Mouse (Mus musculus) liver, embryonic 12.5 days (tissue): ENCODE measurements around the gene Sash3. TPM values are rescaled to one million over a fixed set of nuclear protein-coding genes. Genes with fewer than 3 reads are reported as not detected.
A peak's percentile ranks its signal among the peaks of the same experiment; 100 is the strongest.

Experiments
- ATAC-seq: fragments of 200-750 bp; cut with Nextera tagmentation; 2 replicates; pipeline ENCODE4 v1.8.0; 2017; ENCODE audit warnings: moderate number of reproducible peaks, mild to moderate bottlenecking, moderate library complexity
- H3K27ac ChIP-seq: fragments of 300-500 bp; sonication (generic); 2 replicates; pipeline ENCODE4 v1.5.1; 2016; ENCODE audit warnings: mild to moderate bottlenecking
- H3K27me3 ChIP-seq: fragments of 300-500 bp; sonication (generic); replicated peaks from 2 replicates; pipeline ENCODE4 v1.6.1; 2016; ENCODE audit warnings: mild to moderate bottlenecking, moderate library complexity
- H3K36me3 ChIP-seq: fragments of 300-500 bp; sonication (generic); 2 replicates; pipeline ENCODE4 v1.6.1; 2016; ENCODE audit warnings: mild to moderate bottlenecking, moderate library complexity
- H3K4me1 ChIP-seq: fragments of 300-500 bp; sonication (generic); 2 replicates; pipeline ENCODE4 v1.6.1; 2016
- H3K4me2 ChIP-seq: fragments of 300-500 bp; sonication (generic); 2 replicates; pipeline ENCODE4 v1.6.1; 2016; ENCODE audit warnings: mild to moderate bottlenecking, moderate library complexity
- H3K4me3 ChIP-seq: fragments of 300-500 bp; sonication (generic); 2 replicates; pipeline ENCODE4 v1.5.1; 2016; ENCODE audit warnings: mild to moderate bottlenecking, moderate library complexity
- H3K9ac ChIP-seq: fragments of 300-500 bp; sonication (generic); 2 replicates; pipeline ENCODE4 v1.6.1; 2016; ENCODE audit warnings: mild to moderate bottlenecking, moderate library complexity
- H3K9me3 ChIP-seq: fragments of 300-500 bp; sonication (generic); replicated peaks from 2 replicates; pipeline ENCODE4 v1.6.1; 2016; ENCODE audit warnings: mild to moderate bottlenecking, moderate library complexity
- WGBS: fragments of 180-500 bp; shearing (Covaris S2); methylation state at CpG from one replicate; pipeline ENCODE4 v1.1.7; 2016; ENCODE audit not compliant: insufficient replicate concordance; 5-methylcytosine and 5-hydroxymethylcytosine counted together
- polyA plus RNA-seq: library from polyadenylated mRNA; unstranded; fragments of >200 nt; fragmentation: Nextera tagmentation; extraction: Ambion mirVana; gene quantifications from 2 replicates; pipeline ENCODE4 v1.2.1, GENCODE M21; 2016

Gene Sash3
- polyA plus RNA-seq, 1 experiment from 2014 or later = 10.0 TPM

DNA sequence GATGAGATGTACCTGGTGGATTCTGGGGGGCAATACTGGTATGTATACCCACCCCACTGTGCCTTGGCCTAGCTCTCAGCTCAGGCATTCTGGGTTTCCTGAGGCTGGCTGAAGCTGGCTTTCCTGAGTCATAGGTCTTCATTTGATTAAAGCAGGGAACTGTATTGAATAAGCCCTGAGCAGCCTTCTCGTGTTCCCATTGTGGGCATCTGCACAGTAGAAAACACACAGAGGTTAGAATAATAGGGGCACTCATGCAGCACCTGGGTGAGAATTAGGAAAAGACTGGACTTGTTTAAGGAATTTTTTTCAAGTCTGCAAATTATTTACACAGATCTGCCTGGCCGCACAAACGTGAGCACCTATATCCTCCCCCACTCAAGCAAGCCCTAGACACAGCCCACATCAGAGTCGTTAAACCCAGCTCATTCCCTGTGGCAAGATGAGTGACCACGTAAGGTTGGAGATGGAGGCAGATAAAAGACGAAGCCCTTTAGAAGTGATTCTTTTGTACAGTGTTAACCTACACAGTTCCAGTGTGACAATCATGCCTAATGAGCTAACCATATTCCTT, 19.2 kb upstream of the Sash3 start:
- ATAC-seq = no peak
- Histone ChIP-seq H3K9me3 (no peaks in the 10 kb centered on the region), H3K27ac (no peak overlapping the region), H3K36me3 (no peaks in the 10 kb centered on the region), H3K9ac (no peak overlapping the region), H3K4me3 (no peak overlapping the region), H3K4me1 (0 out of 2 replicates have a peak, but pooled peaks cover 5% of the 10 kb centered on the region), H3K27me3 (no peaks in the 10 kb centered on the region), H3K4me2 (no peak overlapping the region)
- 57% methylated on average over 6 of the region's 6 CpGs for WGBS

DNA sequence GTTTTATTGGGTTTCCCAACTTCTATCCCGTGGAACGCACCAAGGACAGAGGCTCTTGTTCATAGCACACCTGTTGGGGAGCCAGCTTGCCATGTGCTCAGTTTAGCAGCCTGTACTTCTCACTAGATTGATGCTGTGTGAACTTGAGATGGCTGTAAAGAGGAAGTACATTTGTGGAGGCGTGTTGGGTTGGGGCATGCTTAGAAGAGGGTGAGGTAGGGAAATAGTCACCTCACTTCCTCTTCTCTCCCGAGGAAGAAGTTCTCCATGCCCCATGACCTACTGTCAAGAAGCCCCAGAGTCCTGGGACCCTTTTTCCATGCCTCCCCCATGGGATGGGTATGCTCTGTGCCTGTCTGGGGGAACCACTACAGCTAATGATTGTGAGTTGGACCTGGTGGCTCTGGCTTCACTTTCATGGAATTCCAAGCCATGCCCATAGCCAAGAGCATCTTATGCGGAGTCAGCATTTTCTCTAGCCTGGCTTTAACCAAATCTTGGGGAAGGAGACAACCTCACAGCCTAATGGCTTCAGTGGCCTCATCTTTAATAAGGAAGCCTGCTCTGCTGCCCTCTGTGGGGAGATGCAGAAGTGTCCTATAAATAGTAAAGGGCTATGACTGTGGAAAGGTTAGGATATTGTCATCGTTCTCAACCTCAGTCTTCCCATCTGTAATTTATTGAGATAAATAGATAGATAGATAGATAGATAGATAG, 18.6 kb upstream of the Sash3 start:
- WGBS = 51% methylated on average over 6 of the region's 6 CpGs
- no peak for ATAC-seq

DNA sequence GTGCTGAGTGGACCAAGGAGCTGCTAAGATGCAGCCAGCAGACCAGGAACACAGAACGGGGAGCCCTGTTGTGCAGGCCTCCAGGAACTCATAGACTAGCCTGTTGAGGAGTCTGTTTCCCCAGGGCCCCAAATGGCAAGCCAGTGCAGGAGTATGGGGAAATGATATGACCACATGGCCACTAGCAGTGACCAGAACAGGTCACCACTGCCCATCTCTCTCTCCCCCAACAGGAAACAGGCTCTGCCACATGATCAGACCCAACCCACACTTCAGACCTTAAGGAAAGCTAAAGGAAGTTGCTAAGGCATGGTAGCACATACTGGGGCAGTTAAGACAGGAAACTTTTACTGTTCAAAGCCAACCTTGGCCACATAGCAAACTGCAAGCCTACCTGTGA, 17.1 kb upstream of the Sash3 start:
- H3K4me2 ChIP-seq = no peak overlapping the region
- WGBS = 33% methylated on average over 1 of the region's 1 CpGs
- ATAC-seq = no peak

More for the DNA sequence above, 18.6 kb upstream of the Sash3 start:
- Histone ChIP-seq H3K27ac (no peak overlapping the region), H3K9me3 (no peaks in the 10 kb centered on the region), H3K4me2 (no peak overlapping the region), H3K27me3 (no peaks in the 10 kb centered on the region), H3K36me3 (no peaks in the 10 kb centered on the region), H3K9ac (no peak overlapping the region), H3K4me1 (0 out of 2 replicates have a peak, but pooled peaks cover 5% of the 10 kb centered on the region), H3K4me3 (no peak overlapping the region)

DNA sequence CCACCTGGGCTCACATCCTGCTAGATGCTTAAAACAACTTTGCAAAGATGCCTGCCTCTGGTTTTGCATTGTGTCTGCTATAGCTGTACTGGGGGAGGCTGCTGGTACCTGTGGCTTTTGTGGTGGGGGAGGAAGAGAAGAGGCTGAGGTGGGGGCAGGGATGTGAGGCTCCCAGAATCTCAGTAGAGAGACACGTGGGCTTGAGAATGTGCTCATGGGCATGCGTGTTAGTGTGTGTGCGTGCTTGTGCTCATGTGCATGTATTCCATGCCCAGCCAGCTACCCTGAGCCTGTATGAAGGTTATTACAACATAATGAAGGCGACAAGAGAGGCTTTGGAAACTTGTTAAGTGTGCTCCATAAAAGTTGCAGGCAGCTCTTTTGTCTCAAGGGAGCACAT, 9.3 kb upstream of the Sash3 start:
- 65% methylated on average over 4 of the region's 4 CpGs for WGBS

More for the DNA sequence above, 17.1 kb upstream of the Sash3 start:
- Histone ChIP-seq H3K36me3 (no peaks in the 10 kb centered on the region), H3K9me3 (no peaks in the 10 kb centered on the region), H3K4me1 (0 out of 2 replicates have a peak, but pooled peaks cover 4% of the 10 kb centered on the region), H3K27ac (no peak overlapping the region), H3K9ac (no peak overlapping the region), H3K27me3 (no peaks in the 10 kb centered on the region), H3K4me3 (no peak overlapping the region)

DNA sequence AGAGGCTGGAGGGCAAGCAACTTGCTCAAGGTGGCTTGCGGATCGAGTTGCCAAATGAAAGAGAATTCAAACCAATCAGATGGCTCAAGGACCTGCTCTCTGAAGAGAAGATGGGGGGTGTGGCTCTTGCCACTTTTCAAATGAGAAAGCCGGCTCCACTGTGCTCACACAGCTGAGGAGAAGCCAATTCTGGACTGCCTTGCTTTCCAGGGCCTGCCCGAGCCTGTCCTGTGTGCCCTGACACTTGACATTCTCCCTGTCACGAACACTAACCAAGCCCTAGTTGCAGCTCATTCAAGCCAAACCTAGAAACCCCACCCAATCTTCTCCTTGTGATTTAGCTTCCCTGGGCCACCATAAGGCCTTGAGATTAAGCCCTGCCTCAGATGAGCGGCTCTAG, 8.2 kb upstream of the Sash3 start:
- ATAC-seq = no peak; the same call in 1 of the 2 replicates
- H3K27ac ChIP-seq = peak overlapping the region; percentile 69

More for the DNA sequence above, 9.3 kb upstream of the Sash3 start:
- Histone ChIP-seq H3K9ac (no peak overlapping the region), H3K4me2 (no peak overlapping the region), H3K27me3 (0 out of 2 replicates have a peak, but pooled peaks cover 6% of the 10 kb centered on the region), H3K36me3 (no peaks in the 10 kb centered on the region), H3K9me3 (no peaks in the 10 kb centered on the region), H3K4me3 (no peak overlapping the region), H3K27ac (no peak overlapping the region), H3K4me1 (peaks cover 41% of the 10 kb centered on the region)
- ATAC-seq = no peak

DNA sequence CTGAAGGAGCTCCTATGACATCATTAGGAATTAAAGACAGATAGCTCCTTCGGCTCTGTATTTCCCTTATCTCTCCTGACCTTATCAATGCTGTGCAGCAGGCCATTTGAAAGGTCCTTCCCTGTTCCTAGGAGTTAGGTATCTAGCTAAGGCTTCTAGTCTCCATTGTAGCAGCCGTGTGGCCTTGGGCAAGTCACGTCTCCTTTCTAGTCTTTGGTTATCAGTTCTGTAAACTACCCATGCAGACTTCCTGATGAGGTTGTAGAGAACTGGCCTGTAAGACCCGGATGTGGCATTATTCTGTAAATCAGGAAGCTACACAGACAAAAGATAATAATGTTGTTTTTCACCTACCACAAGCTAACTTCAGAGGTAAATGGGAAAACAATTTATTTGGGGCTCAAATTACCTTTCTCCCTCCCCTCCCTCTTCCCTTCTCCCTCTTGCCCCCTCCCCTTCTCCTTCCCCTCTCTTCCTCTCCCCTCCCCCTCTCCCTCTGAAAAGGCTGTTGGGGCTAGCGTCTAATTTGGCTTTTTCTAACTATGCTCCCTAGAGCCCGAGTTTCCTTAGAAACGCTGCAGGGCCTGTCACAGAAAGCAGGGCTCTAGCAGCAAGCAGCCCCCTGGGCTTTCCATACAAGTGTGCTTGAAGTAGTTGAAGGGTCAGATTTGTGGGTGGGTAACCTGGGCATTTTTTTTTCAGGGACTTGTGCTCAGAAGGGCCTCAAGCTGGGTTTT, 7.5 kb upstream of the Sash3 start:
- no peaks in the 10 kb centered on the region for H3K36me3 ChIP-seq
- H3K27me3 ChIP-seq = 0 out of 2 replicates have a peak, but pooled peaks cover 6% of the 10 kb centered on the region
- peak overlapping the region; percentile 38 for H3K4me2 ChIP-seq
- H3K9me3 ChIP-seq = no peaks in the 10 kb centered on the region
- H3K9ac ChIP-seq = no peak overlapping the region
- no peak overlapping the region for H3K4me3 ChIP-seq
- H3K27ac ChIP-seq = peak overlapping the region; percentile 69
- peaks cover 53% of the 10 kb centered on the region for H3K4me1 ChIP-seq
- WGBS = 14% methylated on average over 7 of the region's 7 CpGs
- ATAC-seq = peak; percentile 84

More for the DNA sequence above, 8.2 kb upstream of the Sash3 start:
- H3K27me3 ChIP-seq = 0 out of 2 replicates have a peak, but pooled peaks cover 6% of the 10 kb centered on the region
- WGBS = 35% methylated on average over 6 of the region's 6 CpGs
- 0 out of 2 replicates have a peak overlapping the region, but pooled peaks have one; percentile 38 for H3K4me2 ChIP-seq
- H3K9me3 ChIP-seq = no peaks in the 10 kb centered on the region
- no peaks in the 10 kb centered on the region for H3K36me3 ChIP-seq
- peaks cover 47% of the 10 kb centered on the region for H3K4me1 ChIP-seq
- no peak overlapping the region for H3K4me3 ChIP-seq
- no peak overlapping the region for H3K9ac ChIP-seq

DNA sequence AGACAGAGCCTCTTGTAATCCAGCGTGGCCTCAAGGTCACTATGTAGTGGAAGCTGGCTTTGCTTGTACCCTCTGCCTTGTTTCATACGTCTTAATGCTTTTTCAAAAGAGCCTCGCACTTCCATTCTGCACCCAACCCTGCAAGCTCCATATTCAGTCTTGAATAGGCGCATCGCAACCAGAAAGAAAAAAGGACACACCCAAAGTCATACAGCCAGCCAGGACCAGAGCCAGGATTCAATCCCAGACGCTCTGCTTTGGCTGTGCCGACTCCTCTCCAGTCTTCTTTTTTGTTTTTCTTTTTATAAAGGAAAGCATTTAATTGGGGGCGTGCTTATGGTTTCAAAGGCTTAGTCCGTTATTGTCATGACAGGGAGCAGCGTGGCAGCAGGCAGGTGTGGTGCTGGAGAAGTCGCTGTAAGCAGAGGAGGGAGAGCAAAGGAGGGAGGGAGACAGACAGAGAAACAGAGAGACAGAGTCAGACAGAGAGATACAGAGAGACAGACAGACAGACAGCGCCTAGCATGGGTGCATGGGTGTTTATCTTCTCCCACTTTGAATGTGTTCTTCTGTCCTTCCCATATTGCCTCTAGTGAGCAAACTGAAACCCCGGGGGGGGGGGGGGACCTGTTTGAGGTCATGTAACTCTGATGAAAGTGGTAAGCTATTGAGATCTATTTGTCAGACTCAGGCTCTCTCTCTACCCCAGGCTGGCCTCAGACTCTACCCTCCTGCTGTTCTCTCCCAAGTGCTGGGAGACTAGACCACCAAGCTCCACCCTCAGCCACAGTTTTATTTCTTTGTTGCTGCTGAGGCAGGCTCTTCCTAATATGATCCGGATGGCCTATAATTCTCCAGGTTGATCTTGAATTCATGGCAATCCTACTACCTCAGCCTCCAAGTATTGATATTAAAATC, 6.6 kb upstream of the Sash3 start:
- Histone ChIP-seq H3K9me3 (no peaks in the 10 kb centered on the region), H3K4me1 (peaks cover 57% of the 10 kb centered on the region), H3K36me3 (no peaks in the 10 kb centered on the region), H3K4me3 (no peak overlapping the region), H3K27me3 (0 out of 2 replicates have a peak, but pooled peaks cover 6% of the 10 kb centered on the region), H3K9ac (no peak overlapping the region), H3K27ac (0 out of 2 replicates have a peak overlapping the region, but pooled peaks have one; percentile 40), H3K4me2 (peak overlapping the region; percentile 38)
- 35% methylated on average over 14 of the region's 14 CpGs for WGBS
- ATAC-seq = no peak

DNA sequence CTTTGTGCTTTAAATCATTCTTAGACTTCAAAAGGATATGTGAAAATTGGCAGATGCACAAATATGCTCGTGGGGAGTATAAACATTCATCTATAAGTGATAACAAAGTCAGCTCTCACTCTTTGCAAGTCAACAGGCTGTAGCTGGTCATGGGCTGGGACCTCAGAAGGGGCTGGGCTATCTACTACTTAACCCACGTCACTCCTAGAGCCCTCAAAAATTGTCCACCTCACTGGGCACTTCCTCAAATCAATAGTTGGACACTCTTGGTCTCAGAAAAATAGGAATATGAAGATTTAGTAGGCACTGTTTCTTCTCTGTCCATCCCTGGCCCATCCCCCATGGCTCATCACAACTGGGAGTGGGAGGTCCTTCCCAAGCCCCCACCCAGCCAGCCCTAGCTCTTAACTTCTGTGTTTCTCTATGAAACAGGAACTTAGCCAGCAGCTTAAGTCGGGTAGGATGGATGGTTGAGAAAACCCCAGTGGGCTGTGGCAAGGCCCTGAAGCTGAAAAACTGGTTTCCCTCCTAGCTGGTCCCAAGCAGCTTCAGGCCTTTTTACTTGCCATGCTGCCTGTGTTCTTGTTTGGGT, 5.9 kb upstream of the Sash3 start:
- no peak for ATAC-seq
- peaks cover 57% of the 10 kb centered on the region for H3K4me1 ChIP-seq
- no peak overlapping the region for H3K4me3 ChIP-seq

DNA sequence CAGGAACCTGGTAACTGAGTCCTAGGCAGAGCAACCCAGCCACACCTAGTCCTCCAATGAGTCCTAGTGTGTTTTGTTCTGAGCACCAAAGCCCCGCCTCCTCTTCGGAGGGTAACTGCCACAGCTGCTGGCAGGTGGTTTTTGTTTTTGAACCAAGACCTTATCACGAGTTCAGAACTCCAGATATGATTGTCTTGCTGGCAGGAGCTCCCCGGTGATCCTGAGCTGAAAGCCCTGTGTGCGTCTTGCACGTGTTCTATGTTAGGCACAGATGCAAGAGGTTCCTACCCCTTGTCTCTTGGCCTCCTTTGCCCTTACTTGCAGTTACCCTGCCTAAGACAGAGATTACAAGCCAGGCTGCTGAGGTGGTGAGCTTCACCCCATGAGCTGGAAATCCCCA, 4.8 kb upstream of the Sash3 start:
- 27% methylated on average over 6 of the region's 6 CpGs for WGBS
- Histone ChIP-seq H3K36me3 (no peaks in the 10 kb centered on the region), H3K4me1 (peaks cover 57% of the 10 kb centered on the region), H3K27ac (peak overlapping the region; percentile 40; the same call in 1 of the 2 replicates), H3K4me2 (no peak overlapping the region), H3K27me3 (no peaks in the 10 kb centered on the region), H3K9ac (no peak overlapping the region), H3K4me3 (no peak overlapping the region), H3K9me3 (no peaks in the 10 kb centered on the region)
- ATAC-seq = no peak

More for the DNA sequence above, 5.9 kb upstream of the Sash3 start:
- Histone ChIP-seq H3K9ac (no peak overlapping the region), H3K9me3 (no peaks in the 10 kb centered on the region), H3K27ac (peak overlapping the region; percentile 48; the same call in 1 of the 2 replicates), H3K4me2 (no peak overlapping the region), H3K36me3 (no peaks in the 10 kb centered on the region), H3K27me3 (no peaks in the 10 kb centered on the region)
- 17% methylated on average over 3 of the region's 3 CpGs for WGBS

DNA sequence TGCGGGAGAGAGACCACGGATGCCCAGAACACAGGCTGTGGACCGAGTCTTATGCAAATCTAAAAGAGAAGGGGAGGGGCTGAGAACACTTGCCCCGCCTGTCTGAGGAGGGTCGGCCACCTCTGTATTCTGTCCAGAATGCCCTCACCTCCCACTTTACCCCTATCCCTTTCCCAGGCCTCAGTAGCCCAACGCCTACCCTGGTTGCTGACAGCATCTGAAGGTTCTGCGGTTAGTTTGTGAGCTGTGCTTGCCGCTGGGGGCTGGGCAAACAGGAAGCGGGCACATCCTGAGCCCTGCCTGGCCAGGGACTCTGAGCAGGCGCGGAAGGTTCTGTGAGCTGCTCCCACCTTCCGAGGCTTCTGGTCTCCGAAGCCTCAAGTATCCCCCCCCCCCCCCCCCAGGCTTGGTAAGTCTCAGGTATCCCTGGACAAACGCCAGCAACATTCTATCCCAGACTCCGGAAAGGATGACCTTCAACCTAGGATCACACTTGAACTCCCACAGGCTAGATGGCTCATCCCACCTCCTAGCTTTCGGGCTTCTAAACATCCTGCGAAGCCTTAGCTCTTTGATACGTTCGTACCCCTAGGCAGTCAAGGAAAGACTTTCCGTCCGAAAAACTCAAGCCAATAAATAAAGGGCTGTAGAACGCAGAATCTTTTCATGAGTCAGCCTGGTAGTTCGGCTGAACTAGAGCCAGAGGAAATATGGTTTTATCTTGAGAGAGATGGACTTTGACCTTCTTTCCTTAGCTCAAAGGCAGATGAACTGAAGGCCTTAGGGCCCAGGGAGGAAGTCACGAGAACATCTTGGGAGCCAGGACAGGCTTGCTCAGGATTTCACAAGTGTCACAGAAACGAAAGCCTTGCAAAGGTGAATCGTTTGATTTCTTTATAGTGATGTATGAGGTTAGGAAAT, 2.6 kb upstream of the Sash3 start:
- peak; percentile 64 for ATAC-seq
- H3K4me2 ChIP-seq = peak overlapping the region; percentile 64
- peak overlapping the region; percentile 46 for H3K9ac ChIP-seq
- H3K9me3 ChIP-seq = no peaks in the 10 kb centered on the region
- peak overlapping the region; percentile 36; the same call in 1 of the 2 replicates for H3K27ac ChIP-seq
- no peaks in the 10 kb centered on the region for H3K36me3 ChIP-seq
- peaks cover 47% of the 10 kb centered on the region for H3K4me1 ChIP-seq
- peak overlapping the region; percentile 45 for H3K4me3 ChIP-seq
- 24% methylated on average over 24 of the region's 26 CpGs for WGBS
- no peaks in the 10 kb centered on the region for H3K27me3 ChIP-seq
